Mouse (Mus musculus) brain, adult 2 months (tissue): ENCODE data around the gene Pla2g7.
A peak's percentile ranks its signal among the peaks of the same experiment; 100 is the strongest.
"Not testable (repeated sequence)": the region's sequence is repeated elsewhere in the genome, so short reads cannot be mapped to it uniquely, and the experiment has no call there.

Experiments used
- DNase-seq: peaks from one replicate; pipeline ENCODE4 v3.0.0; 2011; ENCODE audit warnings: low read depth, low spot score

Pla2g7 gene

GRCm38 (mm10) chr17:43567992-43568888 is at the start of gene Pla2g7:
Pla2g7 (plus strand) TSS chr17:43568098.
- DNase-seq, result peak; percentile 72

GRCm38 (mm10) chr17:43518644-43519409 is 49.1 kb upstream of the Pla2g7 start:
- peak; percentile 83 for DNase-seq

GRCm38 (mm10) chr17:43520166-43520565 is 47.7 kb upstream of the Pla2g7 start:
- no peak for DNase-seq

GRCm38 (mm10) chr17:43530507-43530906 is 37.4 kb upstream of the Pla2g7 start:
- DNase-seq, result no peak

- no peak for DNase-seq
Observed at GRCm38 (mm10) chr17:43531192-43531591, 36.7 kb upstream of the Pla2g7 start.

- peak; percentile 25 for DNase-seq
Observed at GRCm38 (mm10) chr17:43534362-43535222, 33.3 kb upstream of the Pla2g7 start.

- not testable (repeated sequence) for DNase-seq
Observed at GRCm38 (mm10) chr17:43536841-43537240, 31.1 kb upstream of the Pla2g7 start.

GRCm38 (mm10) chr17:43538767-43539166 is 29.1 kb upstream of the Pla2g7 start:
- DNase-seq, result no peak

- no peak for DNase-seq
Observed at GRCm38 (mm10) chr17:43543539-43543938, 24.4 kb upstream of the Pla2g7 start, which contains the start of gene Ankrd66. Ankrd66 (minus strand) TSS chr17:43543639.

GRCm38 (mm10) chr17:43544040-43544439 is 23.9 kb upstream of the Pla2g7 start:
- no peak for DNase-seq

GRCm38 (mm10) chr17:43551122-43551630 is 16.7 kb upstream of the Pla2g7 start:
- no peak for DNase-seq

- no peak for DNase-seq
Observed at GRCm38 (mm10) chr17:43554516-43555403, 13.1 kb upstream of the Pla2g7 start.

GRCm38 (mm10) chr17:43557104-43557503 is 10.8 kb upstream of the Pla2g7 start:
- DNase-seq, result no peak

GRCm38 (mm10) chr17:43557541-43558090 is 10.3 kb upstream of the Pla2g7 start:
- DNase-seq, result peak; percentile 43

GRCm38 (mm10) chr17:43558678-43559077 is 9.2 kb upstream of the Pla2g7 start:
- no peak for DNase-seq

- DNase-seq, result no peak
Observed at GRCm38 (mm10) chr17:43563192-43563987, 4.5 kb upstream of the Pla2g7 start.

GRCm38 (mm10) chr17:43567593-43567991 is 306 bp upstream of the Pla2g7 start:
- DNase-seq, result peak; percentile 66

- no peak for DNase-seq
Observed at GRCm38 (mm10) chr17:43569287-43569686, 1.4 kb downstream of the Pla2g7 start.

- peak; percentile 12 for DNase-seq
Observed at GRCm38 (mm10) chr17:43573624-43574073, 5.8 kb downstream of the Pla2g7 start.
